Comparison of ENCODE assay signal across 11 mouse cellular contexts in genomic region chr12:76464651-76465252, GRCm38 (mm10). TPM values are rescaled to one million over a fixed set of nuclear protein-coding genes. Genes with fewer than 3 reads are reported as not detected.
DNase-seq lines count a peak whose midpoint lies in the region; ATAC-seq lines count a peak whose summit lies in the region.
"Had no signal": no experiment of that assay in that cellular context is flagged by ENCODE, and none has a peak within 500 bp of the region (broad histone marks: within the 10 kb centered on the region; RNA-seq: fewer than 3 reads in every experiment).

No protein-coding gene starts in this region.

- 21% methylated on average over 12 of the region's 12 CpGs for WGBS in neural tube, embryonic 14.5 days

- H3K27me3 ChIP-seq in neural tube, embryonic 14.5 days (ENCODE audit: control insufficient read depth, insufficient read depth, low read length): no peaks in the 10 kb centered on the region

- intact Hi-C loops in heart, postnatal 25 days (cut with DNase I): no loop called here

- no peak overlapping the region for H3K4me3 ChIP-seq in neural tube, embryonic 14.5 days (ENCODE audit: low read depth, low read length)

- peak; percentile 41 to 56 for DNase-seq in kidney, postnatal 4 days
- no peak for DNase-seq in kidney, postnatal 36 days
- peak; percentile 40 to 60 for DNase-seq in frontal cortex, postnatal 36 days (ENCODE audit: low spot score in 2 of 2)
- peak; percentile 34 to 44 for DNase-seq in layer of hippocampus, adult 8-10 months (ENCODE audit: low spot score in 2 of 2)
- DNase-seq in gastrocnemius, postnatal 25 days: no peak
- no peak for DNase-seq in heart, postnatal 25 days (ENCODE audit: low spot score)
- DNase-seq: cerebellum, adult 18-20 months; lung, embryonic 14.5 days; spleen, adult 18-20 months had no signal

- H3K9ac ChIP-seq in neural tube, embryonic 14.5 days (replicated peaks; ENCODE audit: low read depth, low read length): no peak overlapping the region
- H3K9ac ChIP-seq: lung, embryonic 14.5 days had no signal

- H3K36me3 ChIP-seq in neural tube, embryonic 14.5 days (ENCODE audit: control insufficient read depth, insufficient read depth, low read length): no peaks in the 10 kb centered on the region

- H3K4me1 ChIP-seq in neural tube, embryonic 14.5 days (ENCODE audit: control insufficient read depth, insufficient read depth, low read length): peaks cover 5% of the 10 kb centered on the region

- H3K4me2 ChIP-seq in neural tube, embryonic 14.5 days (ENCODE audit: low read depth, low read length): peak overlapping the region; percentile 15; the same call in 1 of the 2 replicates
- H3K4me2 ChIP-seq: lung, embryonic 14.5 days had no signal

- peak; percentile 85; the same call in 1 of the 2 replicates for ATAC-seq in neural tube, embryonic 14.5 days (ENCODE audit: low read depth)

- no peaks in the 10 kb centered on the region for H3K9me3 ChIP-seq in neural tube, embryonic 14.5 days (ENCODE audit: control insufficient read depth, low read length)
- H3K9me3 ChIP-seq: G1E had no signal

- H3K27ac ChIP-seq in neural tube, embryonic 14.5 days (ENCODE audit: low read depth, low read length): no peak overlapping the region

RNA-seq across cellular contexts. Expression of gene Ppp1r36, which starts 47.4 kb away (rescaled TPM):
- total RNA-seq in layer of hippocampus, adult 8-10 months (2022): 1 to 10 TPM; 1.9 to 3.2 (median 2.4) TPM
- polyA plus RNA-seq in neural tube, embryonic 14.5 days (2014; fragmentation: Nextera tagmentation; extraction: Ambion mirVana): 0.81 and 1.5 TPM in 2 replicates
- total RNA-seq in gastrocnemius, postnatal 25 days (2021): not detected
- not detected for total RNA-seq in heart, postnatal 25 days (2021)
- polyA plus RNA-seq: G1E had no signal

Comparison
In these comparisons a context has a peak if more than half of its experiments do, and no peak if none do; other contexts are left out.
1. DNase-seq: peak in kidney, postnatal 4 days (2 of 2), frontal cortex, postnatal 36 days (2 of 2) and layer of hippocampus, adult 8-10 months (2 of 2); none in kidney, postnatal 36 days (0 of 2), gastrocnemius, postnatal 25 days (single experiment) and heart, postnatal 25 days (single experiment).